Mouse (Mus musculus) bone marrow, adult 2 months (tissue): Measurements from ENCODE around the gene Cabcoco1.

Experiments used
- CTCF ChIP-seq: fragments of 200-500 bp; IDR thresholded peaks from 2 replicates; pipeline ENCODE4 v1.5.1; 2011; ENCODE audit warnings: low read length, control low read depth; ENCODE audit not compliant: control insufficient read depth, insufficient read depth
- POLR2A ChIP-seq: fragments of 200-500 bp; IDR thresholded peaks from 2 replicates; pipeline ENCODE4 v1.6.1; 2011; ENCODE audit warnings: low read depth, mild to moderate bottlenecking, control low read depth, low read length, borderline replicate concordance; ENCODE audit not compliant: control insufficient read depth

DNA sequence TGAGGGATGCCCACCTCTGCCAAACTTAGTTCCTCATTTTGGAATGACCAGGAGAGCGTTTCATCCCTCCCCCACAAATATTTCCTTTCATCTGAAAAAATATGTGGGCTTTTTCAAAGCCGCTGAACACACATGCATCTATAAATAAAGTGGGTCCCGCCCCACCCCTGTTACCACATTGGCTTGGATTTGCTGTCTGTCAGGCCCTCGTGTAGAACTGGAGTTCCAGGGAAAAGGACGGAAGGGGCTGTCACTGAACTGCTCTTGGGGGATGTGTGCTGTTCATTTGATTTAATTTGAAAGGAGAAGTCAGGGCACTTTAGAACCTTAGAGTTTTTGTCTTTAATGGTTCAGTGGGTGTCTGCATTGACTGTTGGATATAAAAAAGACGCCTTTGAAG is 50.9 kb downstream of the Cabcoco1 start:
- TF ChIP-seq CTCF (no peak), POLR2A (no peak)
